Mouse (Mus musculus): ENCODE results near the gene Cers5. TPM values are rescaled to one million over a fixed set of nuclear protein-coding genes. Genes with fewer than 3 reads are reported as not detected.
A peak's percentile ranks its signal among the peaks of the same experiment; 100 is the strongest.

Cers5 gene
- polyA plus RNA-seq, 1 experiment from 2014 or later = 80.6 TPM

DNA sequence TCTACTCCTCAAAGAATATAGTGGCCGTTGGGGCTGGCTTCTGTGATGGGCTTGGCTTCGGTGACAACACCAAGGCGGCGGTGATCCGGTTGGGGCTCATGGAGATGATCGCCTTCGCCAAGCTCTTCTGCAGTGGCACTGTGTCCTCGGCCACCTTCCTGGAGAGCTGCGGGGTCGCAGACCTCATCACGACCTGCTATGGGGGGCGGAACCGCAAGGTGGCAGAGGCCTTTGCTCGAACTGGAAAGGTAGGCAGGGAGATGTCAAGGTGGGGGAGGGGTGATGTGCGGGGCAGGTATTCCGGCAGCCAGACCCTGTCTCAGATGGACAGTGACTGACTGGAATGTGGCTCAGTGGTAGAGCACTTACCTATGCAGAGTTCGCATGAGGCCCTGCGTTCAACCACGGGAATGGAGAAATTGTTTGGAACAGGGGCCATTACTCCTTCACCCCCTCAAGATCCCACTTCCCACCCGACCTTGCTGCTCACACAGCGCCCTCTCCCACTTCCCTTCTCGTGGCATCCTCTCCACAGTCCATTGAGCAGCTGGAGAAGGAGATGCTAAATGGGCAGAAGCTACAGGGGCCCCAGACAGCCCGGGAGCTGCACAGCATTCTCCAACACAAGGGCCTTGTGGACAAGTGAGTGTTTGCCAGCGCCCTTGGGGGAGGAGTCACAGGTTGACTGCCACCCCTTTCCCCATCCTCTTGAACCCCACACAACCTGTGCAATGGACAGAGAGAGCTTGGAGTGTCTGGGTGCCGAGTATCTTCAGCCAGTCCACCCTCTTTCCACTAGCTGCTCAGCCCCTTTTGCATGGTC, 50.6 kb downstream of the Cers5 start:
- Histone ChIP-seq H3K27me3 (no peaks in the 10 kb centered on the region), H3K4me2 (replicated peaks) (no peak overlapping the region), H3K36me3 (peaks cover 27% of the 10 kb centered on the region), H3K27ac (no peak overlapping the region), H3K4me1 (peaks cover 27% of the 10 kb centered on the region), H3K4me3 (no peak overlapping the region), H3K9me3 (no peaks in the 10 kb centered on the region), H3K9ac (no peak overlapping the region)
- WGBS = 80% methylated on average over 25 of the region's 25 CpGs
- no peak for ATAC-seq (ENCODE audit: low FRiP score, low read depth)

DNA sequence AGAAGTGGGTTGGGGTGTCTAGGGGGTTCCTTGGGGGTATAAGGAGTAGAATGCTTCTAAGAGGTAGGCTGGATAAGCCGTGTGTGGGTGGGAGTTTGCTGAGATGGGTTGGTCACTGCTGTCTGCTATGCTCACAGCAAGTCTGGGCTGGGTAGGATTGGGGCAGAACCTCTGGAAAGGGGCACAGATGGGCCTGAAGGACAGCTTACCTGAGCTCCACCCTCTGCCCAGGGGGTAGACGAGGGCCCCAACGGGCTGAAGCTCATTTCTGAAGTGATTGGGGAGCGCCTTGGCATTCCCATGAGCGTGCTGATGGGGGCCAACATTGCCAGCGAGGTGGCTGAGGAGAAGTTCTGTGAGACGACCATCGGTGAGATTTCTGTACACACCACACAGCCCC, 52.8 kb downstream of the Cers5 start:
- WGBS = 76% methylated on average over 8 of the region's 8 CpGs
- H3K4me3 ChIP-seq = no peak overlapping the region
- no peaks in the 10 kb centered on the region for H3K9me3 ChIP-seq
- H3K27ac ChIP-seq = no peak overlapping the region
- H3K4me1 ChIP-seq = peaks cover 30% of the 10 kb centered on the region
- peaks cover 35% of the 10 kb centered on the region for H3K36me3 ChIP-seq
- no peak for ATAC-seq (ENCODE audit: low FRiP score, low read depth)
- H3K27me3 ChIP-seq = no peaks in the 10 kb centered on the region
- no peak overlapping the region for H3K4me2 ChIP-seq (replicated peaks)
- H3K9ac ChIP-seq = peak overlapping the region; percentile 35; the same call in 1 of the 2 replicates

DNA sequence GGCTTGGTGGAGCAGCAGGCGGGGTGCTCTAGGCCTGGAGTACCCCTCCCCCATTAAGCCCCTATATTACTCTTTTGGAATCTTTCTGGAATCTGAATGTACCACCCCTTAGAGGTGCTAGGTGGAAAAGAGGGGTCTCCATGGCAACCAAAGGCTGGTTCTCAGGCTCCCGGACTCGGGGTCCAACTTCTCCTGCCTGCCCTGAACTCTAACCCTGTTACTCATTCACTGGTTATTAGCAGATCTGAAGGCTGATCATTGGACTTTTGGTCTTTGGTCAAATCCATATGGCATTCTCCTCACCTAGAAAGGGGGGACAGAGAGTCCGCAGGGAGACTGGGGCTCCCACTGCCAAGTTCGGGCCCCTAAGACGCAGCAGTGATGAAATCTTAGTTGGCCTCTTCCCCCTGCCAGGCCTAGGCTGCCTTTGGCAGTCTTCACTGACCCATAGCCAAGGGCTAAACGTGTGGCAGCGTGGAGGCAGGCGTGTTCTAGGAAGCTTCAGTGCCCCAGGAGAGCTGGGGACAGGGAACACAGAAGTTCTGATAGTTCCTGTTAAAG, 54.1 kb downstream of the Cers5 start:
- Histone ChIP-seq H3K4me1 (peaks cover 17% of the 10 kb centered on the region), H3K27ac (no peak overlapping the region), H3K4me2 (replicated peaks) (no peak overlapping the region), H3K4me3 (no peak overlapping the region), H3K36me3 (peaks cover 46% of the 10 kb centered on the region), H3K9me3 (no peaks in the 10 kb centered on the region), H3K27me3 (no peaks in the 10 kb centered on the region), H3K9ac (no peak overlapping the region)
- WGBS = 91% methylated on average over 9 of the region's 9 CpGs
- ATAC-seq (ENCODE audit: low FRiP score, low read depth) = no peak

DNA sequence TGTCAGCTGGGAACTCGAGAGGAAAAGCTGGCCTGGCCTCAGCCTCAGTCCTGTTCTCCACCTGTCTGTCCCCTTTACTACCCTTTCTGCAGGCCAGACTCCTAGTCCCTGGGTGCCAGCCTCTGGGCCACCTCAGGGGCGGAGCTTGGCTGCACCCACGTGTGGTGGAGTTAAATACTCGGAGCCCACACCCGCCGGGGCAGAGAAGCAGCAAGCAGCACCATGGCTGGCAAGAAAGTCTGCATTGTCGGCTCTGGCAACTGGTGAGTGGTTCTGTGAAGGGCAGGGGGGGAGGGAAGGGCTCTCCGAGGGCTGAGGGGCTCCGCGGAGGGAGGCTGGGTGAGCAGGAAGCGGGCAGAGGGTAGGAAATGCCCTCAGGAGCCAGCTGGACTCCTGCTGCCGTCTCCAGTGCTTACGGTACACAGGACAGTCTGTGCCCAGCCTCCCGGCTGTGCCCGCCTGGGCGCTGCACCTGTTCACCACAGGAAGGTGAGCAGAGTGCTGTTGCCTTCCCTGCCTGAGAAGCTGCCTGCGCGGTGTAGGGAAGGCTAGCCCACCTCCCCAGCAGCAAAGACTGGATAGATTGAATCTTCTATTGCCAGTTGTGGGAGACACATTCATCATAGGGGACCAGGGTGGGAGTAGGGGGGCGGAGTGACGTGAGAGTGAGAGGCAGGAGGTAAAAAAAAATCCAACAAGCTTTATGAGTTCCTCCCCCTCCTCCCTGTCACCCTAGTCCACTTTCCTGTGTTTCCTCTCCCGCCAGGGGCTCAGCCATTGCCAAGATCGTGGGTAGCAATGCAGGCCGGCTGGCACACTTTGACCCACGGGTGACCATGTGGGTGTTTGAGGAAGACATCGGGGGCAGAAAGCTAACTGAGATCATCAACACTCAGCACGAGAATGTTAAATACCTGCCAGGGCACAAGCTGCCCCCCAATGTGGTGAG, 55.0 kb downstream of the Cers5 start, which contains the start of gene Gpd1:
Gene Gpd1 (plus strand): TSS at position 130 of the 949 bp plus-strand sequence.
- Histone ChIP-seq H3K4me3 (no peak within 1 kb of the TSS), H3K27ac (no peak within 1 kb of the TSS), H3K27me3 (no peaks in the 10 kb centered on the region), H3K4me2 (replicated peaks) (no peak within 1 kb of the TSS), H3K4me1 (peaks cover 11% of the 10 kb centered on the region; the same call in 1 of the 2 replicates), H3K36me3 (peaks cover 55% of the 10 kb centered on the region), H3K9ac (no peak within 1 kb of the TSS), H3K9me3 (no peaks in the 10 kb centered on the region)
- ATAC-seq (ENCODE audit: low FRiP score, low read depth) = no peak
- WGBS = 69% methylated on average over 26 of the region's 26 CpGs

DNA sequence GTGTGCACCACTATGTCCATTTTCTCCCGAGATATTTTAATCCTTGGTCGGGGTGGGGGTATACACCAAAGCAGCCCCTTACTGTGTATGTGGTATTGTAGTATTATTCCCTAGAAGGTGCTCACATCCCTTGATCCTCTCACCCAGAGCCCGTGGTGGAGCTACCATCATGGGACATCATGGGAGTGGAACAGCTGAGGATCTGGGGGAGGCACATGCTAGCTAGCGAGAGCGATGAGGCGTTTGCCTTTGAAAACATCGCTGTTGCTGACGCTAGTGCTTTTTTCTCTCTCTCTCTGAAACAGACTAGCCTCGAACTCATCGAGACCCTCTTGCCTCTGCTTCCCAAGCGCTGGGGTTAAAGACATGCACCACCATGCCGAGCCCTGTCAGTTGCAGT, 55.9 kb downstream of the Cers5 start:
- no peak overlapping the region for H3K27ac ChIP-seq
- no peaks in the 10 kb centered on the region for H3K27me3 ChIP-seq
- no peak overlapping the region for H3K4me2 ChIP-seq (replicated peaks)
- no peak for ATAC-seq (ENCODE audit: low FRiP score, low read depth)
- H3K4me3 ChIP-seq = no peak overlapping the region
- peaks cover 57% of the 10 kb centered on the region for H3K36me3 ChIP-seq
- H3K4me1 ChIP-seq = peaks cover 11% of the 10 kb centered on the region; the same call in 1 of the 2 replicates
- no peaks in the 10 kb centered on the region for H3K9me3 ChIP-seq
- H3K9ac ChIP-seq = no peak overlapping the region
- WGBS = 90% methylated on average over 12 of the region's 12 CpGs

DNA sequence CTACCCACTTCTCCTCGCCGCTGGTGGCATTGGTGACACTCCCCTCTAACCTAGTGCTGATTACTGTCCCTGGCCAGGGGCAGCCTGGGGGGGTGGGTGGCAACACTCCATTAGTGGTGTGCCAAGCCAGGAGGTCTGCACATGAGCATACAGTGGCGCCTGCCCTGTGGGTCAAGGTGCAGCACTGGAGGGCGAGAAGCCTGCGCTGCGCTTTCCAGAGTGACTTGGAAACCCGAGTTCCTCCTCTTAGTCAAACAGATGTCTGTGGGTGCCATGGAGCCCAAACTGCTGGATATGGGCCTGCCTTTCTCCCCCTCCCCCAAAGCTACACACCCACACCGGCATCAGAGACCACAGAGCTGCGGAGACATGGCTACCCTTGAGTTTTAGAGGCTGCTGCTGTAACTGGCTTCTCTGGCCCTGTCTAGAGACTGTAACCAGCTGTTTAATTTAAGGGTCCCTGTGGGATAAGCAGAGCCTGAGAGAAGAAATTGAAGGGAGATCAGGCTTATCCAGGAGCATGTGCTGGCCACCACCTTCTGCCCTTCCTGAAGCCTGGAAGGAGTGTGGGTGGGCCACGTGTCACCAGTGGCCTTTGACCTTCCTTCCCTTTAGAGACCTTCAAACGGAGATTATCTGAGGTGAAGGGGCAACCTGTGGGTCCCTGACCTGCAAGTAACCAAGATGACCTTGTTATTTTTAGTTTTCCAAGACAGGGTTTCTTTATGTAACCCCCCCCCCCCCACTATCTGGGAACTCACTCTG, 56.5 kb downstream of the Cers5 start:
- H3K4me1 ChIP-seq = peaks cover 11% of the 10 kb centered on the region; the same call in 1 of the 2 replicates
- H3K9me3 ChIP-seq = no peaks in the 10 kb centered on the region
- no peak overlapping the region for H3K27ac ChIP-seq
- 67% methylated on average over 11 of the region's 11 CpGs for WGBS
- H3K36me3 ChIP-seq = peaks cover 61% of the 10 kb centered on the region
- ATAC-seq (ENCODE audit: low FRiP score, low read depth) = no peak
- H3K4me2 ChIP-seq (replicated peaks) = no peak overlapping the region
- H3K9ac ChIP-seq = no peak overlapping the region
- H3K4me3 ChIP-seq = no peak overlapping the region
- H3K27me3 ChIP-seq = no peaks in the 10 kb centered on the region

DNA sequence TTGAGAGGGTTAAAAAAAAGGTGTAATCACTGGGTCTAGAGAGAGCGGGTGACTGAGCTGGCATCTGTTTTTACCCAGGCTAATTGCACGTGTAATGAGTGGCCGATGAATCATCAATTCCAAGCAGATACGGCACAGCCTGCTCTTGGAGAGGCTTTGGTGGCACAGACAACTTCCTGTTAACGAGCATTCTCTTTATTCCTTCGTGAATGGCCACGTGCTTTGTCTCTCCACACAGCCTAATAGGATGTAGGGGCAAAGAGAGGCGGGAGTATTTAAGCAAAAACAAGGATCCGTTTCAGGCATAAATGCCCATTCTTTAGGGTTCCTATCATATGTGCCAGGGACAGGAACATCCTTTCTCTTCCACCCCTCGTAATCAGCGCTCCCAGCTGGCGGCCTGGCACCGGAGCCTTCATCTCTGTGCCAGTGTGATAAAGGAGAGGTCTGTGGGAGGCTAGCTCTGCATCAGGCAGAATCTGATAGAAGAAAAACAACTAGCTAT, 57.3 kb downstream of the Cers5 start:
- Histone ChIP-seq H3K9ac (no peak overlapping the region), H3K4me3 (no peak overlapping the region), H3K36me3 (peaks cover 63% of the 10 kb centered on the region), H3K4me2 (replicated peaks) (no peak overlapping the region), H3K27me3 (no peaks in the 10 kb centered on the region), H3K27ac (no peak overlapping the region), H3K9me3 (no peaks in the 10 kb centered on the region), H3K4me1 (peaks cover 11% of the 10 kb centered on the region; the same call in 1 of the 2 replicates)
- WGBS = 80% methylated on average over 13 of the region's 13 CpGs
- ATAC-seq (ENCODE audit: low FRiP score, low read depth) = no peak

DNA sequence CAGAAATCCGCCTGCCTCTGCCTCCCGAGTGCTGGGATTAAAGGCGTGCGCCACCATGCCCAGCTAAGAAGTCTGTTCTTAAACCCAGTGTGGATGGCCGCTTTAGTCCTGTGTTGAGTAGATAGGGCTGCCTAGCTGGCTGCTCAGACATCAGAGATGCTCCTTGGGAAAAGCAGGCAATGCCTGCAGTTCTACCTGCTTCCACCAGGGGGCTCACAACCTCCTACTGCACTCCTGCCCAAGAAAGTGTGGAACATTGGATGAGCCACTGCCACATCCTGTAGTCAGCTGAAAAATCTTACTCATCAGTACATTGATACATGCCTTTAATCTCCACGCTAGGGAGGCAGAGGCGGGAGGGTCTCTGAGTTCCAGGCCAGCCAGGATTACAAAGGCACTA, 57.8 kb downstream of the Cers5 start:
- 55% methylated on average over 7 of the region's 7 CpGs for WGBS
- Histone ChIP-seq H3K9ac (no peak overlapping the region), H3K27ac (no peak overlapping the region), H3K4me2 (replicated peaks) (no peak overlapping the region), H3K4me3 (no peak overlapping the region), H3K9me3 (no peaks in the 10 kb centered on the region), H3K27me3 (no peaks in the 10 kb centered on the region), H3K4me1 (peaks cover 11% of the 10 kb centered on the region; the same call in 1 of the 2 replicates), H3K36me3 (peaks cover 68% of the 10 kb centered on the region)
- ATAC-seq (ENCODE audit: low FRiP score, low read depth) = peak; percentile 22; the same call in 1 of the 2 replicates

DNA sequence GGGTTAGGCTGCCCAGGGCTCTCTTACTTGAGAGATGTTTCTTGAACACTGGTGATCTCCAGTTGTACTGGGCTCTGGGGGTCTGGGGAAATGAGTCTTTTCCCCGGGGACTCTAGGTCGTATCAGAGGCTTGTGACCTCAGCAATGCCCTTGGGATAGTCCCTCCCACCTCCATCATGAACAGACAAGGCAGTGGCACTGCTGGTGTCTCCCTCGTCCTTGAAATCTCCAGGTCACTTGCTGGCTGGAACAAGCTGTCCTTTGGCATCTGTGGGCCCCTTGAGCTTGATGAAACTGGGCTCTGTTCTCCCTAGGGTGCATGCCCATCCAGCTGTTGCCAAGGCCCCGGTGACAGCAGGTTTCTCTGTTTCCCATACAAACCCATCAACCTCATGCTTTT, 58.5 kb downstream of the Cers5 start:
- ATAC-seq (ENCODE audit: low FRiP score, low read depth) = no peak

DNA sequence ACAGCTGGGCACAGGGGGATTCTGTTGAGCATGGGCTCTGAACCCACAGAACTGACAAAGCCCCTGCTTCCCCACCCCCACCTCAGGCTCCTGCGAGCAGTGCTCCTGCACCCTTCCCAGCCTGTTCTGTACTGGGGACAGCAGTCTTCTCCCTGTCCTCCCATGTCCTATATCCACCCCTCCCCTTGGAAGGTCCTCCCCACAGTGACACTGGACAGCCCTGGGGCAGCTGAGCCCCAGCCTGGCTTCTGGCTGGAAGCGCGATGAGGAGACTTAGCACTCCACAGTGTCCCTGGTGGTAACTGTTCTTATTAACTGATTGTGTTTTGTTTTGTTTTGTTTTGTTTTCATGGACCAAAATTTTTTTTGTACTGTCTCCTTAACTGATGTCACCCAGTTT, 59.1 kb downstream of the Cers5 start:
- peaks cover 75% of the 10 kb centered on the region for H3K36me3 ChIP-seq
- no peak for ATAC-seq (ENCODE audit: low FRiP score, low read depth)
- no peak overlapping the region for H3K4me3 ChIP-seq
- peaks cover 11% of the 10 kb centered on the region; the same call in 1 of the 2 replicates for H3K4me1 ChIP-seq
- H3K27me3 ChIP-seq = no peaks in the 10 kb centered on the region
- no peak overlapping the region for H3K27ac ChIP-seq
- no peaks in the 10 kb centered on the region for H3K9me3 ChIP-seq
- H3K4me2 ChIP-seq (replicated peaks) = no peak overlapping the region
- no peak overlapping the region for H3K9ac ChIP-seq
- 88% methylated on average over 3 of the region's 3 CpGs for WGBS

More for the DNA sequence above, 58.5 kb downstream of the Cers5 start:
- H3K4me3 ChIP-seq = no peak overlapping the region
- peaks cover 74% of the 10 kb centered on the region for H3K36me3 ChIP-seq
- WGBS = 72% methylated on average over 4 of the region's 4 CpGs
- H3K27ac ChIP-seq = peak overlapping the region; percentile 15; the same call in 1 of the 2 replicates
- no peak overlapping the region for H3K4me2 ChIP-seq (replicated peaks)
- no peaks in the 10 kb centered on the region for H3K27me3 ChIP-seq
- H3K9me3 ChIP-seq = no peaks in the 10 kb centered on the region
- peaks cover 11% of the 10 kb centered on the region; the same call in 1 of the 2 replicates for H3K4me1 ChIP-seq
- no peak overlapping the region for H3K9ac ChIP-seq
